In genomic region chr9:98965084-98965483, GRCm38 (mm10) we compare ENCODE assay signal across 8 mouse cellular contexts. TPM values are rescaled to one million over a fixed set of nuclear protein-coding genes. Genes with fewer than 3 reads are reported as not detected.
DNase-seq lines count a peak whose midpoint lies in the region; ATAC-seq and TF ChIP-seq lines count a peak whose summit lies in the region.

No protein-coding gene starts in this region.

- peaks cover 94% of the 10 kb centered on the region for H3K27me3 ChIP-seq in forebrain, embryonic 13.5 days
- peaks cover 98% of the 10 kb centered on the region for H3K27me3 ChIP-seq in limb, embryonic 13.5 days

- intact Hi-C loops in gastrocnemius, adult 2 months (cut with DNase I): loop anchor here (10.0 kb wide), 1 partner anchor 350 kb away; no protein-coding TSS in a partner anchor

- no peaks in the 10 kb centered on the region for H3K36me3 ChIP-seq in forebrain, embryonic 13.5 days (ENCODE audit: poor library complexity, severe bottlenecking)
- H3K36me3 ChIP-seq in limb, embryonic 13.5 days: no peaks in the 10 kb centered on the region

- no peak overlapping the region for H3K27ac ChIP-seq in gastrocnemius, adult 2 months
- no peak overlapping the region for H3K27ac ChIP-seq in forebrain, embryonic 13.5 days
- no peak overlapping the region for H3K27ac ChIP-seq in limb, embryonic 13.5 days

- H3K4me2 ChIP-seq in forebrain, embryonic 13.5 days: no peak overlapping the region
- peak overlapping the region; percentile 41 for H3K4me2 ChIP-seq in limb, embryonic 13.5 days (replicated peaks)

- no peak for DNase-seq in gastrocnemius, adult 2 months
- DNase-seq in gastrocnemius, postnatal 4 days (ENCODE audit: low spot score in 2 of 2): no peak
- DNase-seq in right cerebral cortex, postnatal 14 days: peak; percentile 45
- no peak for DNase-seq in right cerebral cortex, postnatal 36 days (ENCODE audit: low spot score in 2 of 2)
- peak; percentile 19 for DNase-seq in thymus, postnatal 25 days
- DNase-seq in c-Kit-positive CD71-positive TER-119-positive erythroid progenitor cells, embryonic 14.5 days (ENCODE audit: low spot score): no peak

- H3K4me3 ChIP-seq in gastrocnemius, adult 2 months: no peak overlapping the region
- 0 out of 2 replicates have a peak overlapping the region, but pooled peaks have one; percentile 10 for H3K4me3 ChIP-seq in forebrain, embryonic 13.5 days
- peak overlapping the region; percentile 18 for H3K4me3 ChIP-seq in limb, embryonic 13.5 days

- WGBS in forebrain, embryonic 13.5 days: 2% methylated on average over 18 of the region's 18 CpGs
- 2% methylated on average over 18 of the region's 18 CpGs for WGBS in limb, embryonic 13.5 days

- no peak overlapping the region for H3K9ac ChIP-seq in forebrain, embryonic 13.5 days
- H3K9ac ChIP-seq in limb, embryonic 13.5 days: no peak overlapping the region

- peak; percentile 43; the same call in 1 of the 2 replicates for ATAC-seq in forebrain, embryonic 13.5 days
- ATAC-seq in limb, embryonic 13.5 days (ENCODE audit: low FRiP score, low read depth): 0 out of 2 replicates have a peak, but pooled peaks have one; percentile 24

- H3K9me3 ChIP-seq in forebrain, embryonic 13.5 days (replicated peaks): no peaks in the 10 kb centered on the region
- 0 out of 2 replicates have a peak, but pooled peaks cover under 1% of the 10 kb centered on the region for H3K9me3 ChIP-seq in limb, embryonic 13.5 days

- no peaks in the 10 kb centered on the region; the same call in 1 of the 2 replicates for H3K4me1 ChIP-seq in forebrain, embryonic 13.5 days
- peaks cover 3% of the 10 kb centered on the region; the same call in 1 of the 2 replicates for H3K4me1 ChIP-seq in limb, embryonic 13.5 days

- peak; percentile 38 for TF ChIP-seq CTCF in gastrocnemius, adult 2 months (IDR thresholded peaks at IDR 0.05)

RNA-seq across cellular contexts. Expression of gene Foxl2, which starts 10.0 kb away (rescaled TPM):
- total RNA-seq in gastrocnemius, adult 2 months (2021): not detected
- total RNA-seq in gastrocnemius, postnatal 4 days (2021): not detected
- polyA plus RNA-seq in forebrain, embryonic 13.5 days (2015; fragmentation: Nextera tagmentation; extraction: Ambion mirVana): 0.34 TPM in 2 replicates
- polyA plus RNA-seq in limb, embryonic 13.5 days (2015; fragmentation: Nextera tagmentation; extraction: Ambion mirVana): not detected in 2 replicates

RNA-seq across cellular contexts. Expression of gene Faim, which starts 21.1 kb away (rescaled TPM):
- total RNA-seq in gastrocnemius, adult 2 months (2021): 1 to 10 TPM; 1.8 to 2.3 TPM
- total RNA-seq in gastrocnemius, postnatal 4 days (2021): 1 to 10 TPM; 8.1 to 9.9 TPM
- polyA plus RNA-seq in forebrain, embryonic 13.5 days (2015; fragmentation: Nextera tagmentation; extraction: Ambion mirVana): 84.6 and 97.0 TPM in 2 replicates
- 44.2 and 44.4 TPM in 2 replicates for polyA plus RNA-seq in limb, embryonic 13.5 days (2015; fragmentation: Nextera tagmentation; extraction: Ambion mirVana)

Comparison
In these comparisons a context has a peak if more than half of its experiments do, and no peak if none do; other contexts are left out.
1. DNase-seq: peak in right cerebral cortex, postnatal 14 days (single experiment) and thymus, postnatal 25 days (single experiment); none in gastrocnemius, adult 2 months (single experiment), gastrocnemius, postnatal 4 days (0 of 2), right cerebral cortex, postnatal 36 days (0 of 2) and c-Kit-positive CD71-positive TER-119-positive erythroid progenitor cells, embryonic 14.5 days (single experiment).